Mouse (Mus musculus) spleen, postnatal 14 days (tissue): ENCODE results near the gene Stab1.

Experiments used
- DNase-seq, 2 experiments: peaks; one replicate each; pipeline ENCODE4 v3.0.0; 2021 to 2022; ENCODE audit warnings: low spot score in 2 of 2

Gene Stab1

DNA sequence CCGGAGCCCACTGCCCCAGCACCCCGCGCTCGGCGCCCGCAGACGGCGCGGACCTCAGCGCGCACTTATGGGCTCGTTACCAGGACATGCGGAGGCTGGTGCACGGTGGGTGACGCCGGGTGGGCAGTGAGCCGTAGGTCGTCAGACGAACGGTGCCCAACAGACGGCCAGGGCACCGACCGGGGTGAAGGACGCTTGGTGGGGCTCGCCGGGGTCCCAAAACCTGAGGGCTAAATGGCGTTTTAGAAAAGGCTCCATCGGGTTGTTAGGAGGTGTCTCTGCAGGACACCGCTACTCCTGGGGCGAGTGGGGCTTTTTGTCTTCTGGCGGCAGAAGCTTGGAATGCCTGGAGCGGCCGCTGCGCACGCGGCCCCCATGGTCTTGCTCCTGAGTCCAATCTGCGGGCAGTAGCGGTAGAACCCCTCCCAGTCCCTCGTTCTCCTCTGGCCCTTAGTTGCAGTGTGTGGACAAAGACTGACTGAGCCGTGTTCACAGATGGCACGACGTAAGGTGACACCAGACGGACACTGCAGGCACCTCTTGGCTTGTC is 37.1 kb downstream of the Stab1 start:
- no peak for DNase-seq

DNA sequence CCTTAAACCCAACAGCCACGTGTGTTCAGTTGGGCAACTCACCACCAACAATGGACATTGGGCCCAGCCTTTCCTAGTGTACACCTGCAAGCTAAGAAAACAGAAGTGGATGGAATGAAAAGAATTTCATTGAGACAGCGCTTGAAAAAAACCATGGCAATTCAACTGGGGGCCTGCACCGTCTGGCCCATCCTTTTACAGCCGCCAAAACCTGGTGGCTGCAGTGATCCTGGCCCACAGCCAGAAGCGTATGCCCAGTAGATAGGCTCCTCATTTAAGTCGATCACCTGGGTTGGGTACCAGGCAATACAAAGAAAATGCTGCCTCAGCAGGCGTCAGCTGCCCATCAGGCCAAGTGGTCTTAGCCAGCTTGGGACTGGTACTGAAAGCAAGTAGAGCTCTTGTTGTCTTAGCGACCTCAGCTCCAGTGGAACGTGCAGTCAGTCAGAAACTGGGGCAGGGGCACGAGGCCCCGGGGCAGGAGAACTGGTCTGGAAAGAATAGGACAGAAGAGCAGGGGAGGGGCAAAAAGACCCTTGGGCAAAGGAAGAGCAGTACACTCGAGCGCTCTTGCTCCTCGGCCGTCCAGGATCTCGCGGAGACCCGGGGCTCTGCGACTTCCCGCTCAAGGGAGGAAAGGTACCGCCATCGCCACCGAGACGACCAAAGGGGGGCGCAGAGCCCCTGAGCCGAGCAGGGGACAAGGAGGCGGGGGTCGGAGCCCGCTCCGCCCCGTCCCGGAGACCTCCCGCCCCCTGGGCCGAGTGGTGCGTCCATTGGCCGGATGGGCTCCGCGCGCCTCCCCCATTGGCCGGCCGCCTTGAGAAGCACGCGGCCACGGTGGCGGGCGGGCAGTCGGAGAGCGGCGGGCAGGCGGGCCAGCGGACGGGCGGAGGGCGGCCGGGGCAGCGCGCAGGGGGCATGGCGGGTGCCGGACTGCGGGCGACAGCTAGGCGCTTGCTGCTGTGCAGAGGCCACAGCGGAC is 37.9 kb downstream of the Stab1 start, which contains the start of gene Nt5dc2:
TSS of gene Nt5dc2 (plus strand) at position 818 of the 985 bp plus-strand sequence.
- DNase-seq, result peak; percentile 72 to 76

DNA sequence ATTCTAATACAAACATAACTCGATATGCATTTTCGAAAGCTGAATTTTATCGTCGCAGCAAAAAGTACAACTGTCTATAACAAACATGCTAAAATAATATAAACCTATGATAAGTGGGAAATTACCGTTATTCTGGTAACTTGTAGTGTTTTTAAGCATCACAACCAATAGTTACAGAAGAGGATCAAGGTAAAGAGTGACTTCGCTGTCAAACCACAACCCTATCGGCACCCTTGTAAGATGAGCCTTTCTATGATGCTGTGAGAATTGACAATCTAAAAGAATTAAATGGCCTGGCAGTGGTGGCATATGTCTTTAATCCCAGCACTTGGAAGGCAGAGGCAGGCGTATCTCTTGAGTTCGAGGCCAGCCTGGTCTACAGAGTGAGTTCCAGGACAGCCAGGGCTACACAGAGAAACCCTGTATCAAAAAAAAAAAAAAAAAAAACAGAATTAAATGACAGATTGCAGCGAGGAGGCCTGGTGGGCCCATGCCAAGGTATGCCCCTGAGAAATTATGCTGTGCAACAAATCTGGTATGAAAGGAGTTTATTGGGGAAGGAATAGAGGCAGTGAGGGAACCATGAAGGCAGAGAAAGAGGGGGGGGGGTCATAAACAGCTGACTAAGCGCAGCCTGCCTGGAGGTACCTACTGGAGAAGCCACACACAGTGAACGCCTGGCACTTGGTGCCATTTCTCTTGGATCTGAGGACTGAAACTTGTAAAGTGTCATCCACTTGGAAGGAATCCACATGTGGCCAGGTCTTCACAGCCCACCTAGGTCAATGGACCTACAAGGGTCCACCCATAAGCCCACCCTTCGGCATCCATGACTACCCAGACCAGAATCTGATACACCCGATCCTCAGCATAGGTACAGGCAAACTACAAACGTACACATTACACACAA is 38.9 kb downstream of the Stab1 start:
- no peak for DNase-seq

DNA sequence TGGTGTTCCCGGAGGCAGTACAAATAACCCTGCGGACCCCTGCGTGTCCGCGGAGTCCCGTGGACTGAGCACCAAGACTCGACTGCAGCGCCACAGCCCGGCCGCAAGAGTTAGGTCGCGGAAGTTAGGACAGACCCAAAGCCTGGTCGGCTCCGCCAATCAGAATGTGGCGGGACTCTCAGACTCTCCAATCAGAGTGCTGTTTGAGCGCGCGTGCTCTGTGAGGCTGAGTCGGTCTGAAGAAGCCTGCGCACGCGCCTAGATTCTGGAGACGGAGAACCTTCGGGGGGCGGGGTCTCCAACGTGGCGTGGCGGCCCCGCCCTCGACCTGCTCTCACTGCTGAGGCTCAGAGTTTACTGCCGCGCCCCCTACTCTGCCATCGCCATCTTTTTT is 39.6 kb downstream of the Stab1 start, which contains the start of gene Smim4:
TSS of gene Smim4 (minus strand) at position 131 of the 394 bp plus-strand sequence.
- DNase-seq, result peak; percentile 92

DNA sequence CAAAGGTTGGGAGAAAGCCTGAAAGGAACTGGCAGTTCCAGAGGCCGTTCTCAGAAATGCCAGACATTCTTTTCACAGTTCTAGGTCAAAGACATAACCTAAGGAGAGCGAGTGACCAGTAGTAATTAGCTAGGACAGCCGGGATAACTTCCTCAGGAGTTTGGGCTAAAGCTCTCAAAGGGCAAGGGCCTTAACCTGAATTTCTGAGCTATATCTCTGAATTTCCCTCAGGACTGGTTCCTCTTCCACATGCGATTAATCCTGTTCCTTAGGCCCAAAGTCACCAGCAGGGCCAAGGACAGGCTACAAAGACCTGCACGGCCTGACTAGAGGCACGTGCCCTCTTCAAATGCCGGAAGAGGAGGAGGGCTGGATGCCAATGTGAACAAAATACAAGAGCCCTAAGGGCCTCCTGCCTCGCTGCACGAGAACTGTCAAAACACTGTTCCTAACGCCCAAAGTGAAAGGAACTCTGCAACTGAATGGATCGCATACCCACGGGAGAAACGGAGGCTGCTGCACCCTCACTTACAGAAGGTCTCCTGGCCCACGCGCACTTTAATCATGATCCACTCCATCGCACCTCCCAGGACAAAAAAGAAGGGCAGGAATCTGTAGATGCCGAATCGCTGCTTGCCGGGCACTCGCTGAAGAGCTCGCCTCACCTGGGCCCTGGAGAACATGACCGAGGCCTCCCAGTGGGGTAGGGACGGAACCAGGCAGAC is 40.2 kb downstream of the Stab1 start:
- DNase-seq, result peak; percentile 16 to 32

DNA sequence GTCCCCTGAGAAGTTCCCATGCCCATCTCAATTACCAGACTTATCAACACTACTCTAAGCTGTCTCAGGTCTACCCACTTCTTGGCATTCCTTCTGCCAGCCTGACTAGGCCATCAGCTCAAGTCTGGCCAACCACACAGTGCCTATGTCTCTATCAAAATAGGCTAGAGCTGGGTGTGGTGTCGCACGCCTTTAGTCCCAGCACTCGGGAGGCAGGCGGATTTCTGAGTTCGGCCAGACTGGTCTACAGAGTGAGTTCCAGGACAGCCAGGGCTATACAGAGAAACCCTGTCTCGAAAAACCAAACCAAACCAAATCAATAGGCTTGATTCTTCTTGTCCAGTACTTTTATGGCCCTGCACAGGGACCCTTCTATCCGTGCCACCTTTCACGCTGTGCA is 41.6 kb downstream of the Stab1 start:
- no peak for DNase-seq

DNA sequence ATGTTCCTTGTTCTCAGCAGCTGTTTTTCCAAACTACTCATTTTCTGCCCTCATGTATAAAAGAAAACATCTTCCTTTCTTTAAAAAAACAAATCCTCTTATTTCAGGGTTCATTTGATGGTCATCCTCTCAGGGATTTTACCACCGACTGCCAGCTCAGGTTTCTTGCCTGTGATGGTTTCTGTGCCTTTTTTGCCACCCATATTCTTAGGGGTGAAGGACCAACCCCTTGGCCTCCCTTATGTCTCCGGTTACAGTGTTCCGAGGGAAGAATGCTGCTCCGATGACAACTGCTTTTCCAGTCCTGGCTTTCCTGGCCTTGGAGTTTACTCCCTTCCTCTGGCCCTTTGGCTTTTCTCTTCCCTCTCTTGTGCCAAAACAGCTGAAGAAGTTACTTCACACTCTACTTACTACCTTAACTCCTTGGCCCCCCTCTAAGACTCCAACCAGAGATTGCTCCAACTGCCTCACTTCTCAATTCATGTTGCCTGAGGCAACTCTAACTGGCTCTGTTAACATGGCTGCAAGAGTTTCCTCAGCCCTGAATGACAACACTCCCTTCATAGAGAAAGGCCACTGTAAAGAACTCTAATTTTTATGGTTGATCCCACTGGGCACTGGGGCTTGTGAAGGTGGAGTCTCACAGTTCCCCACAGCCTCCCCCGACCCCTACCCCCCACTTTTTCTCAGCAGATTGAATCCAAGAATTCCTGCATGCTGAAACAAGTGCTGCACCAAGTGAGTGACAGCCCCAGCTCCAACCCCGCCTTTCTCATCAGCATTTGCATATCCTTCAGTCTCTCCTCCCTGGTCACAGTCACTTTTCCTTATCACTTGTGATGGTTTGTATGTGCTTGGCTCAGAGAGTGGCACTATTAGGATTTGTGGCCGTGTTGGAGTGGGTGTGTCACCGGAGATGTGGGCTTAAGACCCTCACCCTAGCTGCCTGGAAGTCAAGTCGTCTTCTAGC is 43.0 kb downstream of the Stab1 start:
- DNase-seq, result no peak

DNA sequence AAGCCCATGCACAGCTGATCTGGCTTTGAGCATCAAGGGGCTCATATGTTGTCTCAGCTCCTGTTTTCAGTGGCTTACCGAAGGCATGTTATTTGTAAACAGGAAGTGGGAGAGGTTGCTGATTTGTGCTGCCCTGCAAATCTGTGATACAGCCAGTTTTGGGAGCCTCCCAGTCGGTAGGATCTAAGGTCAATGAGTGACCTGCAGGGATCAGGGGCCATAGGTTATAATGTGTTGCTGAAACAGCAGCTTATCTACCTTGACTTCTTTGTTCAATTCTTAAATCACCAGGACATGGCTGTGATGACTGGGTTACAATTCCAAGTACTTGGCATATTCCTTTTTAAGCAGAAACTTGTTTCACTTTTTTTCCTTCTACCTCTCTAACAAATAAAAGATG is 52.9 kb downstream of the Stab1 start:
- no peak for DNase-seq

DNA sequence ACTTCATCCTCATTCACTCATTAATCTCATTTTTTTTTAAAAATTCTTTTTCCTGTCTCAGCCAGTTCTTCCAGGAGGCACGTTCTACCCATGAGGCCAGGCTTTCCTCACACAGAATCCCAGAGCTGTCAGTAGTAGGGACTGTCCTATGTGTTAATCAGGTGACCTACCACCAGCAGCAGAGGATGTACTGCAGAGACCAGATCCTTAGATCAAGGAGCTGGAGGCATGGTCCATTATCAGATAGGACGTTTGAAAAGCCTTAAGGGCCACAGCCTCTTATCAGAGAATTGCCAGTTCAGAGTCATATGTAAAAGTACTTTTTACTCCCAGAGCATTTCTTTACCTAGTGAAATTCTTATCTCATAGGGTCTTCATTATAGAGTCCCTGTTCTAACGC is 54.4 kb downstream of the Stab1 start:
- no peak for DNase-seq

DNA sequence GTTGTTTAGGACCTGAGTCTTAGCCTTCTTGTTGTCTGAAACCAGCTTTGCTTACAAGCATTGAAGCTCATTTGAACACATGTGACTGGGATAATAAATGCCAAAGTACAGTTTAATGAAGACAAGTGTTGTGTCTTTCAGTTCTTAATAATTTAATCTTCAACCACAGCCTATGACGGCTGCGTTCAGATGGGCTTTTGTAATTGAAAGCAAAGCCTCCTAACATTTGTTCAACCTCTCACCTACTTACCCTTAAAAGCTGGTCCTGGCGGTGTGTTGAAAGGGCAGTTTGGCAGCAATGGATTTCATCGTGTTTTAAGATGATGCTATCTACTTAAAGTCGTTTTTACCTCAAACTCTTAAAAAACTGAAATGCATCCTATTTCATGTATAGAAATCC is 56.3 kb downstream of the Stab1 start:
- no peak for DNase-seq

DNA sequence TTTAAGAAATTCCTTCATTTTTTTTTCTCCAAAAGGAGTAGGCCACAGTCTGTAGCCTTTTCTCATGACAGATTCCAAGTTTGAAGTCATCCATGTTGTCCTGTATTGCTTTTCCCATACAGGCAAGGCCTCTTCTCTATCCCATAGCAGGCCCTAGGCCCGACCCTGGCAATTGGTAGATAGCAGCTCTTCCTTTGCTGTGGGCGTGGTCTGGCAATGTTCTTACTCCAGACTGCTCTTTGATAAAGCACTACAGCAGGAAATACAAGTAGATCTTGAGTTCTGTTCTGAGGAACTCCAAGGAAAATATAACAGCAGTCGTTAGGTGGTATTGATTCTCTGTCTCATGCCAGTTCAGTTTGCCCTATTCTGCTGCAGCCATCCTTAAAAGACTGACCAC is 57.8 kb downstream of the Stab1 start:
- no peak for DNase-seq

DNA sequence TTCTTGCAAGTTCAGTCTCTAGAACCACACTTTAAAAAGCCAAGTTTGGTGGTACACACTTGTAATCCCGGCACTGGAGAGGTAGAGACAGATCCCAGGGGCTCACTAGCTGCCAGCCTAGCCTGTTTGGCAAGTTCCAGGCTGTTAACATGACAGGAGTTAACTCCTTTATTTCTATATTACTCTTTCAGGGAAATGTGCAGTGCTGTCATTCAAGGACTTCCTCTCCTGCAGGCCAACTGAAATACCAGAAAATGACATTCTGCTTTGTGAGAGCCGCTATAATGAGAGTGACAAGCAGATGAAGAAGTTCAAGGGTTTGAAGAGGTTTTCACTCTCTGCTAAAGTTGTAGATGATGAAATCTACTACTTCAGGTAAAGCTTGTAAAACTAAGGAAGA is 63.3 kb downstream of the Stab1 start:
- no peak for DNase-seq

DNA sequence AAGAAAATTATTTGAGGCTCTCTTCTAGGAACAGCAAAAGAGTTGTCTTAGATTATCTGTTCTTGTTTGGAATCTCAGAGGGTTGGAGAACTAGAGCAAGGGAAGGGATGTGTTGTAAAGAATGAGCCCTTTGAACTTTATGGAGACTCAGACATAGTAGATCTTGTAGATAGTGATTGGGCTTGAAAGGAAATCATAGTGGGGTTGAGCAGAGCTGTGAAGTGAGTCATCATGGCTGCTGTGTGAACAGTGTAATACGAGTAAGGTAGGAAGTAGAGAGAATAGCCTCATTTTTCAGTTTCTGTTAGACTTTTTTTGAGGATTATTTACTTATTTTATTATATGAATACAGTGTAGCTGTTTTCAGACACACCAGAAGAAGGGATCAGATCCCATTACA is 78.5 kb downstream of the Stab1 start:
- DNase-seq, result no peak
